In the genomic region with DNA sequence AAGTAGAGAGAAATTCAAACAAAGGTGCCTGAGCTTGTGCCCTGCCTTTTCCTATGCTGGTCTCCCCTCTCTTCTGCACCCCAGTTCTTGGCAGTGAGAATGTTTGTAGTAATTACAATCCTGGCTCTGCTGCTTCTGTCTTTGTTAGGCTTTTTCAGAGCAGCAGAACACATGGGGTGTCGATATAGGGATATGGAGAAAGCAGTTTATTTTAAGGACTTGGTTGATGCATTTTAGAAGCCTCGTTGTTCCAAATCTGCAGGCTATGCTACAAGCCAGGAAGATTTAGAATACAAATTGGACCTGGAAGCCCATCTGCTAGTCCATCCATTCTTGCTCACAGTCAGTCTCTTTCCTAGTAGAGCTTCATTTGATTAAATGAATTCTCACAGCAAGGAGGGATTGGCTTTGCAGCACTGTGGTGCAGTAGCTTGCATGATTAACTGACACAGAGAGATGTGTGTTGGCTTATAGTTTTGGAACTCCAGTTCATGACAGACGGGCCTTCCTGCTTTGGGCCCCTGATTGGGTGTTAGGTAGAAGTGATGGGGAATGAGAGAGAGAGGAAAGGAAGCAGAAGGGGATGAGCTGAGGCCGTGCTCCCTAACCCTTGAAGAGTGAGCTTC, we compare ENCODE assay signal across 30 mouse cellular contexts. TPM values are rescaled to one million over a fixed set of nuclear protein-coding genes. Genes with fewer than 3 reads are reported as not detected.
DNase-seq lines count a peak whose midpoint lies in the region; ATAC-seq lines count a peak whose summit lies in the region.
"Had no signal": no experiment of that assay in that cellular context is flagged by ENCODE, and none has a peak within 500 bp of the region (broad histone marks: within the 10 kb centered on the region; RNA-seq: fewer than 3 reads in every experiment).

No protein-coding gene starts in this region.

- peak overlapping the region; percentile 62 for H3K27ac ChIP-seq in forebrain, embryonic 16.5 days (ENCODE audit: low read length)
- no peak overlapping the region for H3K27ac ChIP-seq in forebrain, embryonic 12.5 days
- peak overlapping the region; percentile 15; the same call in 1 of the 2 replicates for H3K27ac ChIP-seq in liver, embryonic 13.5 days
- H3K27ac ChIP-seq in liver, embryonic 12.5 days: no peak overlapping the region; the same call in 1 of the 2 replicates
- H3K27ac ChIP-seq: embryonic facial prominence, embryonic 12.5 days; hindbrain, embryonic 13.5 days; kidney, postnatal 0 days; lung, embryonic 15.5 days; midbrain, embryonic 10.5 days; midbrain, embryonic 15.5 days; neural tube, embryonic 15.5 days had no signal

- DNase-seq in layer of hippocampus, adult 18-20 months (ENCODE audit: low spot score in 2 of 2): peak; percentile 16 to 67
- no peak for DNase-seq in layer of hippocampus, adult 9-10 months (ENCODE audit: low spot score)
- DNase-seq in liver, embryonic 13.5 days: no peak
- peak; percentile 62 for DNase-seq in telencephalon, adult 2 months (ENCODE audit: low read depth, low spot score)
- DNase-seq in right cerebral cortex, adult 2 months (ENCODE audit: low spot score in 2 of 2): no peak
- DNase-seq: adrenal gland, adult 2 months; adrenal gland, postnatal 36 days; cerebellum, adult 11 months; cerebellum, adult 9-10 months; embryo, embryonic 11 days; gastrocnemius, postnatal 25 days; heart, adult 18-20 months; heart, postnatal 36 days; kidney, adult 8-10 months; liver; spleen, adult 18-20 months; thymus, adult 2 months; thymus, postnatal 4 days had no signal

- no peak overlapping the region for H3K9ac ChIP-seq in forebrain, embryonic 16.5 days (replicated peaks; ENCODE audit: low read depth, low read length)
- no peak overlapping the region for H3K9ac ChIP-seq in forebrain, embryonic 12.5 days
- H3K9ac ChIP-seq in liver, embryonic 13.5 days: no peak overlapping the region
- H3K9ac ChIP-seq in liver, embryonic 12.5 days: no peak overlapping the region
- H3K9ac ChIP-seq: embryonic facial prominence, embryonic 12.5 days; hindbrain, embryonic 13.5 days; lung, embryonic 15.5 days; midbrain, embryonic 15.5 days; neural tube, embryonic 15.5 days had no signal

- 51% methylated on average over 4 of the region's 4 CpGs for WGBS in forebrain, embryonic 16.5 days
- WGBS in forebrain, embryonic 12.5 days: 90% methylated on average over 4 of the region's 4 CpGs
- WGBS in liver, embryonic 13.5 days (ENCODE audit: insufficient replicate concordance): 78% methylated on average over 4 of the region's 4 CpGs
- WGBS in liver, embryonic 12.5 days (ENCODE audit: insufficient replicate concordance): 82% methylated on average over 4 of the region's 4 CpGs

- peak; percentile 65 for ATAC-seq in forebrain, embryonic 16.5 days
- ATAC-seq in forebrain, embryonic 12.5 days (ENCODE audit: low FRiP score): no peak
- no peak for ATAC-seq in liver, embryonic 13.5 days (ENCODE audit: low read depth)
- no peak for ATAC-seq in liver, embryonic 12.5 days
- ATAC-seq: intestine, embryonic 16.5 days; midbrain, embryonic 15.5 days had no signal

- no peaks in the 10 kb centered on the region for H3K27me3 ChIP-seq in forebrain, embryonic 16.5 days (replicated peaks; ENCODE audit: control insufficient read depth, insufficient read depth, low read length)
- H3K27me3 ChIP-seq in forebrain, embryonic 12.5 days: no peaks in the 10 kb centered on the region
- no peaks in the 10 kb centered on the region for H3K27me3 ChIP-seq in liver, embryonic 13.5 days
- H3K27me3 ChIP-seq in liver, embryonic 12.5 days (replicated peaks): no peaks in the 10 kb centered on the region
- H3K27me3 ChIP-seq: embryonic facial prominence, embryonic 12.5 days; hindbrain, embryonic 13.5 days; lung, embryonic 15.5 days; midbrain, embryonic 15.5 days; neural tube, embryonic 15.5 days had no signal

- H3K4me2 ChIP-seq in forebrain, embryonic 16.5 days (ENCODE audit: low read length): no peak overlapping the region
- H3K4me2 ChIP-seq in forebrain, embryonic 12.5 days: no peak overlapping the region
- H3K4me2 ChIP-seq in liver, embryonic 13.5 days: no peak overlapping the region
- H3K4me2 ChIP-seq in liver, embryonic 12.5 days: no peak overlapping the region
- H3K4me2 ChIP-seq: embryonic facial prominence, embryonic 12.5 days; heart, embryonic 11.5 days; hindbrain, embryonic 13.5 days; lung, embryonic 15.5 days; midbrain, embryonic 15.5 days; neural tube, embryonic 15.5 days had no signal

- no peaks in the 10 kb centered on the region; the same call in 1 of the 2 replicates for H3K36me3 ChIP-seq in forebrain, embryonic 16.5 days (ENCODE audit: control insufficient read depth, insufficient read depth)
- H3K36me3 ChIP-seq in forebrain, embryonic 12.5 days (replicated peaks): peaks cover 27% of the 10 kb centered on the region
- peaks cover 62% of the 10 kb centered on the region for H3K36me3 ChIP-seq in liver, embryonic 13.5 days
- H3K36me3 ChIP-seq in liver, embryonic 12.5 days: peaks cover 79% of the 10 kb centered on the region

- H3K4me1 ChIP-seq in forebrain, embryonic 16.5 days (replicated peaks; ENCODE audit: control insufficient read depth, insufficient read depth, low read length): peaks cover 14% of the 10 kb centered on the region
- H3K4me1 ChIP-seq in forebrain, embryonic 12.5 days: no peaks in the 10 kb centered on the region
- H3K4me1 ChIP-seq in liver, embryonic 13.5 days (replicated peaks): peaks cover 46% of the 10 kb centered on the region
- peaks cover 45% of the 10 kb centered on the region for H3K4me1 ChIP-seq in liver, embryonic 12.5 days
- H3K4me1 ChIP-seq: embryonic facial prominence, embryonic 12.5 days; hindbrain, embryonic 13.5 days; lung, embryonic 15.5 days; midbrain, embryonic 10.5 days; midbrain, embryonic 15.5 days; neural tube, embryonic 15.5 days had no signal

- no peaks in the 10 kb centered on the region for H3K9me3 ChIP-seq in forebrain, embryonic 16.5 days (ENCODE audit: control insufficient read depth, low read length)
- no peaks in the 10 kb centered on the region for H3K9me3 ChIP-seq in forebrain, embryonic 12.5 days
- H3K9me3 ChIP-seq in liver, embryonic 13.5 days (replicated peaks): no peaks in the 10 kb centered on the region
- no peaks in the 10 kb centered on the region for H3K9me3 ChIP-seq in liver, embryonic 12.5 days (replicated peaks)
- H3K9me3 ChIP-seq: embryonic facial prominence, embryonic 12.5 days; hindbrain, embryonic 13.5 days; lung, embryonic 15.5 days; midbrain, embryonic 10.5 days; midbrain, embryonic 15.5 days; neural tube, embryonic 15.5 days had no signal

- H3K4me3 ChIP-seq in forebrain, embryonic 16.5 days (replicated peaks; ENCODE audit: low read length): no peak overlapping the region
- H3K4me3 ChIP-seq in forebrain, embryonic 12.5 days (replicated peaks): no peak overlapping the region
- H3K4me3 ChIP-seq in liver, embryonic 13.5 days (replicated peaks): no peak overlapping the region
- H3K4me3 ChIP-seq in liver, embryonic 12.5 days: no peak overlapping the region
- H3K4me3 ChIP-seq: embryonic facial prominence, embryonic 12.5 days; hindbrain, embryonic 13.5 days; lung, embryonic 15.5 days; midbrain, embryonic 10.5 days; midbrain, embryonic 15.5 days; neural tube, embryonic 15.5 days had no signal

RNA-seq across cellular contexts. Expression of a gene that starts 43.5 kb away (rescaled TPM):
- 16.3 and 18.0 TPM in 2 replicates for polyA plus RNA-seq in forebrain, embryonic 16.5 days (2015; fragmentation: Nextera tagmentation; extraction: Ambion mirVana)
- 28.3 and 33.4 TPM in 2 replicates for polyA plus RNA-seq in forebrain, embryonic 12.5 days (2016; fragmentation: Nextera tagmentation; extraction: Ambion mirVana)
- 10 to 100 TPM; 41.7 to 43.2 TPM for total RNA-seq in layer of hippocampus, adult 18-20 months (2021)
- 19.9 and 20.4 TPM in 2 replicates for polyA plus RNA-seq in liver, embryonic 13.5 days (2015; fragmentation: Nextera tagmentation; extraction: Ambion mirVana)
- polyA plus RNA-seq in liver, embryonic 12.5 days (2016; fragmentation: Nextera tagmentation; extraction: Ambion mirVana): 30.7 and 32.5 TPM in 2 replicates

RNA-seq across cellular contexts. Expression of a gene that starts 53.2 kb away (rescaled TPM):
- polyA plus RNA-seq in forebrain, embryonic 16.5 days (2015; fragmentation: Nextera tagmentation; extraction: Ambion mirVana): 32.2 and 33.2 TPM in 2 replicates
- polyA plus RNA-seq in forebrain, embryonic 12.5 days (2016; fragmentation: Nextera tagmentation; extraction: Ambion mirVana): 24.2 and 26.5 TPM in 2 replicates
- 10 to 100 TPM; 71.7 to 72.5 TPM for total RNA-seq in layer of hippocampus, adult 18-20 months (2021)
- polyA plus RNA-seq in liver, embryonic 13.5 days (2015; fragmentation: Nextera tagmentation; extraction: Ambion mirVana): 21.3 and 28.2 TPM in 2 replicates
- 24.8 and 25.3 TPM in 2 replicates for polyA plus RNA-seq in liver, embryonic 12.5 days (2016; fragmentation: Nextera tagmentation; extraction: Ambion mirVana)

Comparison
In these comparisons a context has a peak if more than half of its experiments do, and no peak if none do; other contexts are left out.
1. H3K27ac ChIP-seq: peak in forebrain, embryonic 16.5 days (single experiment) and liver, embryonic 13.5 days (single experiment); none in forebrain, embryonic 12.5 days (single experiment) and liver, embryonic 12.5 days (single experiment).
2. DNase-seq: peak in layer of hippocampus, adult 18-20 months (2 of 2) and telencephalon, adult 2 months (single experiment); none in layer of hippocampus, adult 9-10 months (single experiment), liver, embryonic 13.5 days (single experiment) and right cerebral cortex, adult 2 months (0 of 2).